Mouse (Mus musculus) kidney, embryonic 16.5 days (tissue): Measurements from ENCODE around the gene Scai. TPM values are rescaled to one million over a fixed set of nuclear protein-coding genes. Genes with fewer than 3 reads are reported as not detected.

Experiments used
- ATAC-seq: fragments of 200-750 bp; cut with Nextera tagmentation; 2 replicates; pipeline ENCODE4 v1.8.0; 2017; ENCODE audit warnings: moderate TSS enrichment; ENCODE audit not compliant: low FRiP score, low TSS enrichment
- H3K27ac ChIP-seq: fragments of 300-500 bp; sonication (generic); 2 replicates; pipeline ENCODE4 v1.5.1; 2014; ENCODE audit warnings: low read length
- H3K27me3 ChIP-seq: fragments of 300-500 bp; sonication (generic); 2 replicates; pipeline ENCODE4 v1.6.1; 2014; ENCODE audit warnings: low read length, control low read depth, mixed read lengths; ENCODE audit not compliant: insufficient read depth
- H3K36me3 ChIP-seq: fragments of 300-500 bp; sonication (generic); 2 replicates; pipeline ENCODE4 v1.6.1; 2014; ENCODE audit warnings: low read length, control low read depth, mixed read lengths; ENCODE audit not compliant: insufficient read depth
- H3K4me1 ChIP-seq: fragments of 300-500 bp; sonication (generic); 2 replicates; pipeline ENCODE4 v1.6.1; 2014; ENCODE audit warnings: low read length, control low read depth, mixed read lengths; ENCODE audit not compliant: insufficient read depth
- H3K4me2 ChIP-seq: fragments of 300-500 bp; sonication (generic); replicated peaks from 2 replicates; pipeline ENCODE4 v1.6.1; 2014; ENCODE audit warnings: low read depth, low read length
- H3K4me3 ChIP-seq: fragments of 300-500 bp; sonication (generic); 2 replicates; pipeline ENCODE4 v1.5.1; 2014; ENCODE audit warnings: mild to moderate bottlenecking, low read length
- H3K9ac ChIP-seq: fragments of 300-500 bp; sonication (generic); replicated peaks from 2 replicates; pipeline ENCODE4 v1.6.1; 2014; ENCODE audit warnings: low read length
- H3K9me3 ChIP-seq: fragments of 300-500 bp; sonication (generic); 2 replicates; pipeline ENCODE4 v1.6.1; 2016; ENCODE audit warnings: low read length, control low read depth
- WGBS: fragments of 180-500 bp; shearing (Covaris S2); extraction: QIAGEN DNeasy Blood & Tissue Kit; methylation state at CpG from one replicate; pipeline ENCODE4 v1.1.7; 2014; 5-methylcytosine and 5-hydroxymethylcytosine counted together
- polyA plus RNA-seq: library from polyadenylated mRNA; unstranded; fragments of >200 nt; fragmentation: Nextera tagmentation; extraction: Ambion mirVana; gene quantifications from 2 replicates; pipeline ENCODE4 v1.2.1, GENCODE M21; 2015

Gene Scai
- polyA plus RNA-seq, 1 experiment from 2014 or later = 7.7 TPM

- no peak overlapping the region for H3K27ac ChIP-seq
- WGBS = 93% methylated on average over 2 of the region's 2 CpGs
- H3K27me3 ChIP-seq = no peaks in the 10 kb centered on the region
- ATAC-seq = no peak
- no peak overlapping the region for H3K4me3 ChIP-seq
- H3K9ac ChIP-seq = no peak overlapping the region
- no peak overlapping the region for H3K4me2 ChIP-seq
- H3K4me1 ChIP-seq = 0 out of 2 replicates have a peak, but pooled peaks cover 3% of the 10 kb centered on the region
- H3K36me3 ChIP-seq = peaks cover 6% of the 10 kb centered on the region; the same call in 1 of the 2 replicates
- no peaks in the 10 kb centered on the region for H3K9me3 ChIP-seq
Observed at GRCm38 (mm10) chr2:39194809-39195208, 4.3 kb upstream of the Scai start.

GRCm38 (mm10) chr2:39189961-39190560 lies 473 bp downstream of the Scai start:
- ATAC-seq = peak; percentile 89; the same call in 1 of the 2 replicates
- H3K4me1 ChIP-seq = peaks cover 12% of the 10 kb centered on the region
- 0% methylated on average over 20 of the region's 39 CpGs for WGBS

GRCm38 (mm10) chr2:39185942-39186341 lies 4.6 kb downstream of the Scai start:
- Histone ChIP-seq H3K27ac (no peak overlapping the region), H3K27me3 (no peaks in the 10 kb centered on the region), H3K9ac (no peak overlapping the region), H3K4me3 (no peak overlapping the region), H3K4me1 (peaks cover 11% of the 10 kb centered on the region), H3K9me3 (no peaks in the 10 kb centered on the region), H3K36me3 (peaks cover 3% of the 10 kb centered on the region; the same call in 1 of the 2 replicates), H3K4me2 (no peak overlapping the region)
- no peak for ATAC-seq
- WGBS = 70% methylated on average over 3 of the region's 3 CpGs

More at GRCm38 (mm10) chr2:39189961-39190560, 473 bp downstream of the Scai start:
- peak overlapping the region; percentile 97 for H3K27ac ChIP-seq
- H3K27me3 ChIP-seq = no peaks in the 10 kb centered on the region
- H3K4me2 ChIP-seq = peak overlapping the region; percentile 88
- peak overlapping the region; percentile 99 for H3K4me3 ChIP-seq
- H3K9me3 ChIP-seq = no peaks in the 10 kb centered on the region
- H3K36me3 ChIP-seq = no peaks in the 10 kb centered on the region
- H3K9ac ChIP-seq = peak overlapping the region; percentile 94

- H3K4me1 ChIP-seq = peaks cover under 1% of the 10 kb centered on the region; the same call in 1 of the 2 replicates
- ATAC-seq = no peak
- H3K36me3 ChIP-seq = peaks cover 8% of the 10 kb centered on the region
- no peak overlapping the region for H3K4me3 ChIP-seq
- 90% methylated on average over 2 of the region's 2 CpGs for WGBS
- H3K9ac ChIP-seq = no peak overlapping the region
- no peaks in the 10 kb centered on the region for H3K9me3 ChIP-seq
- no peak overlapping the region for H3K27ac ChIP-seq
- no peak overlapping the region for H3K4me2 ChIP-seq
- no peaks in the 10 kb centered on the region for H3K27me3 ChIP-seq
Observed at GRCm38 (mm10) chr2:39183587-39183986, 6.9 kb downstream of the Scai start.

- WGBS = 94% methylated on average over 1 of the region's 1 CpGs
- Histone ChIP-seq H3K4me2 (no peak overlapping the region), H3K4me1 (peaks cover 3% of the 10 kb centered on the region; the same call in 1 of the 2 replicates), H3K27me3 (no peaks in the 10 kb centered on the region), H3K27ac (no peak overlapping the region), H3K9me3 (no peaks in the 10 kb centered on the region), H3K36me3 (no peaks in the 10 kb centered on the region), H3K4me3 (no peak overlapping the region), H3K9ac (no peak overlapping the region)
- ATAC-seq = no peak
Observed at GRCm38 (mm10) chr2:39160996-39161395, 29.5 kb downstream of the Scai start.

- ATAC-seq = no peak
- H3K27ac ChIP-seq = no peak overlapping the region
- no peaks in the 10 kb centered on the region for H3K36me3 ChIP-seq
- H3K27me3 ChIP-seq = no peaks in the 10 kb centered on the region
- H3K4me2 ChIP-seq = no peak overlapping the region
- H3K9ac ChIP-seq = no peak overlapping the region
- 52% methylated on average over 1 of the region's 1 CpGs for WGBS
- H3K4me1 ChIP-seq = peaks cover 3% of the 10 kb centered on the region; the same call in 1 of the 2 replicates
- H3K9me3 ChIP-seq = no peaks in the 10 kb centered on the region
- no peak overlapping the region for H3K4me3 ChIP-seq
Observed at GRCm38 (mm10) chr2:39157916-39158315, 32.6 kb downstream of the Scai start.

GRCm38 (mm10) chr2:39156821-39157220 lies 33.7 kb downstream of the Scai start:
- no peak overlapping the region for H3K9ac ChIP-seq
- 66% methylated on average over 1 of the region's 1 CpGs for WGBS

GRCm38 (mm10) chr2:39150943-39151342 lies 39.6 kb downstream of the Scai start:
- Histone ChIP-seq H3K9ac (no peak overlapping the region), H3K4me1 (no peaks in the 10 kb centered on the region), H3K36me3 (no peaks in the 10 kb centered on the region), H3K4me3 (no peak overlapping the region), H3K27me3 (no peaks in the 10 kb centered on the region), H3K9me3 (no peaks in the 10 kb centered on the region), H3K4me2 (no peak overlapping the region), H3K27ac (no peak overlapping the region)
- ATAC-seq = no peak
- 77% methylated on average over 2 of the region's 2 CpGs for WGBS

More at GRCm38 (mm10) chr2:39156821-39157220, 33.7 kb downstream of the Scai start:
- Histone ChIP-seq H3K27ac (no peak overlapping the region), H3K27me3 (no peaks in the 10 kb centered on the region), H3K4me3 (no peak overlapping the region), H3K9me3 (no peaks in the 10 kb centered on the region), H3K36me3 (no peaks in the 10 kb centered on the region), H3K4me1 (peaks cover 3% of the 10 kb centered on the region; the same call in 1 of the 2 replicates), H3K4me2 (no peak overlapping the region)
- ATAC-seq = no peak

GRCm38 (mm10) chr2:39148075-39148474 lies 42.5 kb downstream of the Scai start:
- ATAC-seq = no peak
- H3K9me3 ChIP-seq = no peaks in the 10 kb centered on the region
- no peak overlapping the region for H3K4me2 ChIP-seq
- H3K4me3 ChIP-seq = no peak overlapping the region
- H3K36me3 ChIP-seq = no peaks in the 10 kb centered on the region
- H3K4me1 ChIP-seq = no peaks in the 10 kb centered on the region
- no peak overlapping the region for H3K27ac ChIP-seq
- H3K9ac ChIP-seq = no peak overlapping the region
- WGBS = 58% methylated on average over 2 of the region's 2 CpGs
- no peaks in the 10 kb centered on the region for H3K27me3 ChIP-seq

- Histone ChIP-seq H3K27me3 (no peaks in the 10 kb centered on the region), H3K9ac (no peak overlapping the region), H3K36me3 (no peaks in the 10 kb centered on the region), H3K4me3 (no peak overlapping the region), H3K27ac (no peak overlapping the region), H3K9me3 (no peaks in the 10 kb centered on the region), H3K4me1 (no peaks in the 10 kb centered on the region), H3K4me2 (no peak overlapping the region)
- ATAC-seq = no peak
- 97% methylated on average over 1 of the region's 1 CpGs for WGBS
Observed at GRCm38 (mm10) chr2:39146469-39146868, 44.1 kb downstream of the Scai start.
